Mouse (Mus musculus) G1E-ER4 (cell line): Measurements from ENCODE around the gene Gm47959. TPM values are rescaled to one million over a fixed set of nuclear protein-coding genes. Genes with fewer than 3 reads are reported as not detected.

ENCODE experiments used
- GATA1 ChIP-seq: IDR thresholded peaks from one replicate; pipeline ENCODE4 v1.8.0; 2012; ENCODE audit warnings: low read length, inconsistent platforms
- polyA plus RNA-seq: library from polyadenylated mRNA; stranded (reverse); fragments of >175 nt; gene quantifications from 2 replicates; pipeline ENCODE4 v1.2.3, GENCODE M21; 2012

Gm47959 gene
- polyA plus RNA-seq, 1 experiment, result not detected

DNA sequence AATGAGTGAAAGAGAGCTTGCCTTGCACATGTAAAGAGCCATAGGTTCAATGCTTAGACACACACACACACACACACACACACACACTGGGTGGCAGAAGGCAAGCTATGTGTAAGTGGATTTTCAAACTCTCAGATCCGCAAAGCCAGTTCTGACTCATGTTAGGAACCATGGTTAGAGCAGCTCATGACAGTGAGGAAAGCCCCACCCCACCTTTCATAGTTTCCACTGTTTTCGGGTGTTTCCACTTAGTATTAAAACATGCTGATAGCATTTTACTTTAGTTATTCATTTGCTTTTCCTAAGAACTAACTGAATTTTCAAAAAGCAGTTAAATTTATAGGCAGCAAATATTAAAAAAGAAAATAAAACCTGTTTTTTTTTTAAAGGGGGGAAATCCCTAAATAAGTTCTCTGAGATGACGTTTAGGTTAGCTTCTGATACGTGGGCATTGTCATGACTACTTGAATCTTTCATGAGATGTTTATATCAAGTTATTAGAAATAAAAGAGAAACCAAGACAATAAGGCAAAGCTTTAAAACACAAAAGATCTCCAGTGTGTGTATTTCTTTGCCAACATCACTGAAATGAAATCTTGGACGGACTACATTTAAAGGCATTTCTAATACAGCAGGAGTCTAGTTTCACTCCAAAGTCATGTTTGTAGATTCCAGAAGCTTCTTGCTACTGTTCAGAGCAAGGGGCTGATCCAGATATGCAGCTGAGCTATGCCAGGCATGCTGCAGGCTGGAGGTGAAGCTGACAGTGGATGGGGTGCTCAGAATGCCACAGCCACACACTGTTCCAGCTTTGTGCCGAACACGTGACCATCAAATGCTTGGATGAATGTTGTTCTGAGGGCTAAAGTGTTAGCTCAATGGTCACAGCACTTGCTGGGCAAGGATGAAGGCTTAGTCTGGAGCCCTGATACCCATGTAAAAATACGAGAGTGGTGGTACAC, 6.2 kb downstream of the Gm47959 start:
- TF ChIP-seq GATA1, result no peak

DNA sequence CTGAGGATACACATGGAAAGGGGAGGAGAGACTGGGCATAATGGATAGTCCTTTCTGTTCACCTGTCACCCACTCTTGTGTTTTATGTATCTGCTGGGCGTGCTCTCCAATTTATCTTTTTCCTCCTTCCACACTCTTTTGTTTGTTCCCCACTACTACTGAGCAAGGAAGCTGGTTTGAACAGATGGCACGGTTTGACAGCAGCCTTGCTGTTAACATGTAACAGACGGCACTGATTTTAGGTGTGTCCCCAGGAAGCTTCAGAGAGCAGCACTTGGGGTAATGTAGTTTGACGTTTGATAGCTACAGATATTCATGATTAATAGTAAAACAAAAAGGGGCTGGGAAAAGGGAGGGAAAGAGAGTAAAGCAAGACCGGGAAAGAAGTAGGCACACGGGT, 7.1 kb downstream of the Gm47959 start:
- no peak for TF ChIP-seq GATA1

DNA sequence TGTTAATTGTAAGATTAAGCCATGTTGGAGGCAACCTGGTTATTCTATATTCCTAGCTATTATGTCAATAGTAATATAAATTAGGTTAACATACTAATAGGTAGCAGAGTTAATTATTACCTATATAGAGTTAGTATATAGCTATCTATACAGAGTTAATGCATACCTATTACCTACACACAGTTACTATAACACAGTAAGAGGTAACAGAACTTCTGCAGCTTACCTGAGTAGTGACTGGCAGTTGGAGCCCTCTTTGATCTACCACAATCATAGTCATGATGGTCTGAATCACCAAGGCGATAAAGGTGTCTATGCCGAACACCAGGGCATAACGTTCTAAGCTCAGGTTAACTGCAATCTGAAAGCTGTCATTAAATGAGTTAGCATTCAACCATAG, 14.1 kb downstream of the Gm47959 start:
- no peak for TF ChIP-seq GATA1

DNA sequence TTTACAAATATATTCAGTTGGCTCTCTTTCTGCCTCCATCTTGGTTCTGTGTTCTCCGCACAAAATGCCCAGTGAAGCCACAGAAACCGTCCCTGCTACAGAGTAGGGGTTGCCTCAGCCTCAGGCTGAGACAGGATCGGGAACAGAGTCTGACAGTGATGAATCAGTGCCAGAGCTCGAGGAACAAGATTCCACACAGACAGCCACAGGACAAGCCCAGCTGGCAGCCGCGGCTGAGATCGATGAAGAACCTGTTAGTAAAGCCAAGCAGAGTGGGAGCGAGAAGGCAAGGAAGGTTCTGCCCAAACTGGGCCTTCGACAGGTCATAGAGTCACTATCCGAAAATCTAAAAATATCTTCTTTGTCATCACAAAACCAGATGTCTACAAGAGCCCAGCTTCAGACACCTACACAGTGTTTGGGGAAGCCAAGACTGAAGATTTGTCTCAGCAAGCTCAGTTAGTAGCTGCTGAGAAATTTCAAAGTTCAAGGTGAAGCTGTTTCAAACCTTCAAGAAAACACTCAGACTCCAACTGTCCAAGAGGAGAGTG, 15.1 kb downstream of the Gm47959 start:
- TF ChIP-seq GATA1, result no peak

DNA sequence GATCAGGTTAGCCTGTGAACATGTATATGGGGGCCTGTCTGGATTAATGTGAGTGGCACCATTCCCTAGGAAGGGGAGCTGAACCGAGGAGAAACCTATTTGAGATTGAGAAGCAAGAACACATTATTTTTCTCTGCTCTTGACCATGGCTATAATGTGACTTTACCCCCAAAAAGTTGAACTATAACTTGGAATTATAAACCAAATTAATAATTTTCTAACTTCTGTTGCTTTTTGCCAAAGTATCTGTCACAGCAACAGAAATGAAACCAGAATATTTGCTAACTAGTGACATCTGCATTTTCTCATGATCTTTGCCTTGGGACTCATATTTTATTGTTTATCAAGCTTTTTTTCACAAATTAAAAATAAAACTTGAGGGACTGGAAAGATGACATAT, 16.2 kb downstream of the Gm47959 start:
- TF ChIP-seq GATA1, result no peak

DNA sequence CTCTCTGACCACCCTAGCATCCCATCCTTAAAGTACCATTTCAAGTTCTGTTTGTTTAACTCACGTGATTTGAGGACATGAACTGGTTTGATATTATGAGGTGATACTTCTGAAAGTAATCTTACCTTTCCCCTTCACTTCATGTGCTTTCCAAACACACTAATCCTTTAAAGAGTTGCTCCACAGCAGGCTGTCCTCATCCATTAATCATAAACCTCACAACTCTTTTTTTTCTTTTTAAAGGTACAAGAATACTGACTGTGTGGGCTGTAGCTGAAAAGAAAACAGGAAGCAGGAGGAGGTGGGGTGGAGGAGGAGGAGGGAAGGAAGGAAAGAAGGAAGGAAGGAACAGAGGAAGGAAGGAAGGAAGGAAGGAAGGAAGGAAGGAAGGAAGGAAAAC, 31.6 kb downstream of the Gm47959 start:
- TF ChIP-seq GATA1, result no peak

DNA sequence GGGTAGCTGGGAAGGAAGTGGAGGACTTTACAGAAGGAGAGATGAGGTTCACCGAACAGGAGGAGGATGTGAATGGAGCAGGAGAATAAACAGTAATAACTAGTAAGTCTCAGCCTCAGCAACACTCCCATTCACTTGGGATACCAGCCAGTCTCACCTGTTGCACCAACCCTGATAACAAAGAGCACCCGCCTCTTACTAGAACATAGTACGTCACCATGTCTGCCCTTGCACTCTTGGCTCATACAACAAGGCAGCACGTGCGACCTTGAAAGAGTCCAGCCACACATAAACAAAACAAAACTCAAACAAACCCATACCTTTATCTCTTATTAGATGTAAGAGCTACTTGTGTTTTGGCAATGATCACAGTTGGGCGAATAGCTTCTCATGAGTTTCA, 32.2 kb downstream of the Gm47959 start:
- TF ChIP-seq GATA1, result no peak

DNA sequence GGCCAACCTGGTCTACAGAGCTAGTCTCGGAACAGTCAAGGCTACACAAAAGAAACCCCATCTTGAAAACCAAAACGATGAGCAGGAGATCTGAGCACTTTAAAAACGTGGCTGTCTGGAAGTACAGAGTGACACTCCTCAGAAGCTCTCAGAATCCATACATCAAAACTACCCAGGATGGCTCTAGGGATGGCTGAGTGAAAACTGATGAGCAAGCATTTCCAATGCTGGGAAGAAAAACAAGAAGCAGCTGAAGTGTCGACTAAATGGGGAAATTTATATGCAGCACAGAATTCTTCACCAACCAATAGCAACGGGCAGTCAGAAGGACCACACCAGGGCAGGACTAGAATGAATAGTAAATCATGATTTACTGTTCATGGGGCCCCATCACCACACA, 34.2 kb downstream of the Gm47959 start:
- TF ChIP-seq GATA1, result no peak

DNA sequence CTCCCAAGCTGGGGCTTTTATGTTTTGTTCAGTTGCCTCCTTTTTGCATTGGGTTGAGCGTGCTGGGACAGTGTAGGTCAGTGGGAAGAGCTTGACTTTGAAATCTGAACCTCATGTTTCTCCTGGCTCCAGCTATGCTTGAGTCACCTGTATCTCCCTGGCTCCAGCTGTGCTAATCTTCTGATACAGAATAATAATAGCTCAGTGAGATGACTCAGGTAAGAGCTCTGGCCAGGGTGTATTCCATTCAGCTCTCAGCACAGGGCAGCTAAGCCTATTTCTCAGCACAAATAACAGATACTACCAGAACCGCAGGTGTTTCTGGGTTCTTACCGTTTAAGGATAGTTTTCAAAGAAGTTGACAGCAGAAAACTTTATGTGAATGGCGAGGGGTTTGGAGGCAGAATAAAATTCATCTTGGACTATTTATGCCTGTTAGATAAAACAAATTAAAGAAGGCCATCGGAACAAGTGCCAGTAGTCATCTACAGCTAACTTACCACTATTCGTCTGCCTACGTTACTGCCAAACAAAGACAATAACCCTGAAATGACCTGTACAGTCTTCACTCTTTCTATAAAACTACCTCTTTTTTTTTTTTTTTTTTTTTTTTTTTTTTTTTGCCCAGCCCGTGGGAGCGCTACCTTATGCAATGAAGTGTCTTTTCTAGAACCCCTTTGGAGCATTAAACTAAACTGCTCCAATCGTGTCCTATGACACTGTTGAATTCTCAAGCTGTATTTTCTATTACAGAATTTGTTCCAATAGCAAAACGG, 36.7 kb downstream of the Gm47959 start:
- TF ChIP-seq GATA1, result no peak

DNA sequence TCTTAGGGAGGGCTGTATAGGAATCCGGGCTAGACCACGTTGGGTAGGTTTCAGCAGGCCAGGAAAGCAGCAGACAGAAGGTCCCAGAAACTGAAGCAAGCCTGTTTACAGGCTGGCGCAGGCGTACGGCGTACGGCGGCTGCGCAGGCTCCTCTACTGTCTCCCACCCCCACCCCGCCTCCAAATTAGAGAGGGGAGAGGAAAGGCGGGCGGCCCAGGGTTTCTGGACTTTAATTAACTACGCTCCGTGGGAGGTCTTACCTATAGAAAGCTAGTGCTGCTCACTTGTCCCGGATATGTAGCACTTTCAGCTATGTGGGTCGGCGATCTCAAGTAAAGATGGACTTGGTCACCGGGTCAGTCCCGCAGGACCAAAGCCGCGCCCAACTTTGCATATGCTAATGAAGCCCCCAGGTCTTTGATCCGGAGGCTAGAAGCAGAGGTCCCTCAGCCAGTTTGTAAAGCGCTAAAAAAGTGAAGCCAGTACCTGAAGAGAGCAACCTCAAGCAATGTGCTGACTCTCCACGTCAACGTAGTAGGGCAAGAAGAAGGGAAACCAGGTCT, 37.8 kb downstream of the Gm47959 start, which contains the start of gene Slc19a3:
TSS of gene Slc19a3 (minus strand) at position 340 of the 564 bp plus-strand sequence.
- TF ChIP-seq GATA1, result no peak

DNA sequence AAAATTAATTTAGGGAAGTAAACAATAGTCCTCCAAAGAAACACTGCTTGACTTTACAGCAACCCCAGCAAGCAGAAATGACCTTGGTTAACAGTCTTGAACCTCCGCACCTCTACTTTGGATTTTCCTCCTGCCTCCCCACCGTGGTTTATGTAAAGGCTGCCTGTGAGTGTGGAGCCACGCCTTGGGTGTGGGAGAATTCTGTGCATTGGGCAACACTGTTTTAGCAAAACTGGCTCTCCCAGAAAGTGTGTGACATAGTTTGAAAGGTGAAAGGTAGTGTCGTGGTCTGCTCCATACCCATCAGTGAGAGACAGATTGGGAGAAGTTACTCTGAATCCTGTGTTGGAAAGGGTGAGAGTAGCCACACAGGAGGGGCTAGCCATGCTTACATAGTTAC, 38.7 kb downstream of the Gm47959 start:
- TF ChIP-seq GATA1, result no peak

DNA sequence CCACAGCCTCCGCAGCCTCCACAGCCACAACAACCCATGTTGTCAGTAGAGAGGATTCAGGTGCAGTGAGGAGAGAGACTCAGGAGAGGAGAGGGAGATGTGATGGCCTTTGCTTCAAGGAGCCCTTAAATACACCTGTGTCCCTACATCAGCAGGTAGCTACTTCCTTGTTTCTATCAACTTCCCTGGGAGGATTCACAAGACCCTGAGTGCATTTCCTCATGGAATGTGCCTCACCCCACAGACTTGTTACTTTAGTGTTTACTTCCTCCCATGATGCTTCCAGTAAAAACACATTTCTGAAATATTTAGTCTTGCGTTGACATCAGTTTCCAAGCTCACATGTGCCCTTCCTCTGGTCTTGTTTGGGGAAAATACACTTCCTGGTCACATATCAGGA, 42.0 kb downstream of the Gm47959 start, which contains the start of gene Krtap28-10:
TSS of gene Krtap28-10 (minus strand) at position 101 of the 400 bp plus-strand sequence.
- TF ChIP-seq GATA1, result no peak

DNA sequence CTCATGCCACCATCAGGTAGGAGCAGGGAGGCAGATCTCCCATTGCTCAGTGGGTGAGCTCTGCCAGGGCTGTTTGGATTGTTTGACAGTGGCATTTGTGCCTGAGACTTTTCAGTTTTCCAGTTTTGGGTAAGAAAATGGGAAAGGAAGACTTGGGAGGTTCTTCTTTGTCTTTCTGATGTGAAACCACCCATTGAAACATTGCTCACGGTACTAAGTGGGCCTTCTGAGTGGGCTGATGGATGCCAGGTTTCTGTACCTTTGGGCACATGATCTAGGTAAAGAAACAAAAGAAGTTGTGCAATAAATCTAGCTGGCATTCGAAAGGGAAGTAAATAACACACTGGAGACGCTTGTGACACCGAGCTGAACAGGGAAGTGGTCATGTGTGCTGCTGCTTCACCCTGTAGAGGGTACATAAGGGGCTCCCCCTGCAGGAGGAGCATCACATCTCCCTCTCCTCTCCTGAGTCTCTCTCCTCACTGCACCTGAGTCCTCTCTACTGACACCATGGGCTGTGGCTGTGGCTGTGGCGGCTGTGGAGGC, 44.6 kb downstream of the Gm47959 start, which contains the start of gene Gm47969:
TSS of gene Gm47969 (plus strand) at position 51 of the 546 bp plus-strand sequence.
- no peak for TF ChIP-seq GATA1

Other genes starting within 250 kb of the Gm47959 start
- not detected in 2 replicates for gene Tm4sf20, start 232.1 kb upstream of the Gm47959 start, polyA plus RNA-seq
- not detected in 2 replicates for gene Gm47791, start 229.3 kb upstream of the Gm47959 start, polyA plus RNA-seq
- 21.9 and 24.4 TPM in 2 replicates for gene Agfg1, start 161.1 kb upstream of the Gm47959 start, polyA plus RNA-seq
- gene A030005L19Rik, start 87.2 kb upstream of the Gm47959 start, polyA plus RNA-seq, result 0.13 and 0.15 TPM in 2 replicates
- not detected in 2 replicates for gene A030014E15Rik, start 75.6 kb upstream of the Gm47959 start, polyA plus RNA-seq
- not detected in 2 replicates for gene Gm6217, start 69.1 kb upstream of the Gm47959 start, polyA plus RNA-seq
- gene A030003K21Rik, start 57.2 kb upstream of the Gm47959 start, polyA plus RNA-seq, result not detected in 2 replicates
- gene Gm7544, start 44.5 kb upstream of the Gm47959 start, polyA plus RNA-seq, result not detected in 2 replicates
- not detected in 2 replicates for gene Gm47955, start 40.3 kb upstream of the Gm47959 start, polyA plus RNA-seq
- not detected in 2 replicates for gene Slc19a3, start 37.9 kb downstream of the Gm47959 start, polyA plus RNA-seq
- gene Krtap28-10, start 41.9 kb downstream of the Gm47959 start, polyA plus RNA-seq, result not detected in 2 replicates
- gene Gm47969, start 44.4 kb downstream of the Gm47959 start, polyA plus RNA-seq, result not detected in 2 replicates
- not detected in 2 replicates for gene A030005K14Rik, start 58.8 kb downstream of the Gm47959 start, polyA plus RNA-seq
- not detected in 2 replicates for gene Krtap28-13, start 60.4 kb downstream of the Gm47959 start, polyA plus RNA-seq
- gene Ccl20, start 116.2 kb downstream of the Gm47959 start, polyA plus RNA-seq, result not detected in 2 replicates
- gene Daw1, start 159.2 kb downstream of the Gm47959 start, polyA plus RNA-seq, result not detected in 2 replicates